Mouse (Mus musculus): ENCODE data around the gene Rbfox1.

Gene Rbfox1

GRCm38 (mm10) chr16:6733427-6733826 is 848.3 kb downstream of the Rbfox1 start:
- no peak for DNase-seq

GRCm38 (mm10) chr16:6736566-6736965 is 851.4 kb downstream of the Rbfox1 start:
- no peak for DNase-seq

- no peak for DNase-seq
Observed at GRCm38 (mm10) chr16:6736998-6737397, 851.8 kb downstream of the Rbfox1 start.

- DNase-seq = peak; percentile 80
Observed at GRCm38 (mm10) chr16:6746116-6746515, 861.0 kb downstream of the Rbfox1 start.

- peak; percentile 35 to 38 for DNase-seq
Observed at GRCm38 (mm10) chr16:6750491-6750890, 865.3 kb downstream of the Rbfox1 start.

- no peak for DNase-seq
Observed at GRCm38 (mm10) chr16:6754847-6755246, 869.7 kb downstream of the Rbfox1 start.

- peak in 1 of 2 experiments; percentile 21 for DNase-seq
Observed at GRCm38 (mm10) chr16:6769495-6770237, 884.5 kb downstream of the Rbfox1 start.

- no peak for DNase-seq
Observed at GRCm38 (mm10) chr16:6777506-6778185, 892.5 kb downstream of the Rbfox1 start.

GRCm38 (mm10) chr16:6784144-6784543 is 899.0 kb downstream of the Rbfox1 start:
- DNase-seq = peak; percentile 65 to 68

GRCm38 (mm10) chr16:6785026-6785425 is 899.9 kb downstream of the Rbfox1 start:
- peak; percentile 24 to 45 for DNase-seq

- peak; percentile 79 for DNase-seq
Observed at GRCm38 (mm10) chr16:6791218-6791617, 906.1 kb downstream of the Rbfox1 start.

- DNase-seq = peak; percentile 75 to 81
Observed at GRCm38 (mm10) chr16:6791655-6792054, 906.5 kb downstream of the Rbfox1 start.

GRCm38 (mm10) chr16:6806246-6806645 is 921.1 kb downstream of the Rbfox1 start:
- no peak for DNase-seq

- DNase-seq = peak; percentile 26 to 56
Observed at GRCm38 (mm10) chr16:6807835-6808234, 922.7 kb downstream of the Rbfox1 start.

GRCm38 (mm10) chr16:6813871-6814270 is 928.7 kb downstream of the Rbfox1 start:
- no peak for DNase-seq

GRCm38 (mm10) chr16:6821741-6822140 is 936.6 kb downstream of the Rbfox1 start:
- no peak for DNase-seq

- no peak for DNase-seq
Observed at GRCm38 (mm10) chr16:6829892-6830524, 944.9 kb downstream of the Rbfox1 start.

- DNase-seq = peak; percentile 74 to 79
Observed at GRCm38 (mm10) chr16:6833486-6833885, 948.3 kb downstream of the Rbfox1 start.

GRCm38 (mm10) chr16:6835051-6835450 is 949.9 kb downstream of the Rbfox1 start:
- DNase-seq = no peak

- DNase-seq = peak; percentile 60 to 71
Observed at GRCm38 (mm10) chr16:6839299-6839995, 954.3 kb downstream of the Rbfox1 start.

GRCm38 (mm10) chr16:6840007-6840406 is 954.9 kb downstream of the Rbfox1 start:
- DNase-seq = no peak

- DNase-seq = no peak
Observed at GRCm38 (mm10) chr16:6840461-6840860, 955.3 kb downstream of the Rbfox1 start.
